Mouse (Mus musculus) myocyte (in vitro differentiated cells): ENCODE measurements around the gene Tac1.

Source experiments
- CEBPB ChIP-seq: IDR thresholded peaks from 2 replicates; pipeline ENCODE4 v1.6.1; 2011; ENCODE audit warnings: mild to moderate bottlenecking, moderate library complexity; ENCODE audit not compliant: poor library complexity, insufficient read depth, severe bottlenecking
- E2F4 ChIP-seq: IDR thresholded peaks from one replicate; pipeline ENCODE4 v1.6.1; 2011; ENCODE audit warnings: mild to moderate bottlenecking, control low read depth, moderate library complexity; ENCODE audit not compliant: insufficient read depth
- MYOD1 ChIP-seq, 3 experiments: IDR thresholded peaks; one replicate each; pipeline ENCODE4 v1.6.1; 2011; ENCODE audit warnings: control low read depth in 2 of 3, low read depth in 2 of 3, mild to moderate bottlenecking in 2 of 3, moderate library complexity in 1 of 3; ENCODE audit not compliant: insufficient read length in 2 of 3, control insufficient read depth in 1 of 3
- POLR2A ChIP-seq: IDR thresholded peaks from one replicate; pipeline ENCODE4 v1.6.1; 2011; ENCODE audit warnings: low read depth, mild to moderate bottlenecking, control low read depth, moderate library complexity; ENCODE audit not compliant: insufficient read length

- TF ChIP-seq E2F4, result no peak
- TF ChIP-seq POLR2A, result no peak
- TF ChIP-seq MYOD1 (IDR thresholded peaks at IDR 0.05; ENCODE audit: control insufficient read depth in 1 of 3, insufficient read length in 2 of 3, low read depth in 2 of 3), result no peak
- TF ChIP-seq CEBPB, result no peak
These were observed 7.8 kb downstream of the Tac1 start for GRCm38 (mm10) chr6:7562524-7562923.
